Mouse (Mus musculus): ENCODE data around the gene Tex28. TPM values are rescaled to one million over a fixed set of nuclear protein-coding genes. Genes with fewer than 3 reads are reported as not detected.

The Tex28 gene
- polyA plus RNA-seq (2015; fragmentation: Nextera tagmentation; extraction: Ambion mirVana), result not detected in 2 replicates

DNA sequence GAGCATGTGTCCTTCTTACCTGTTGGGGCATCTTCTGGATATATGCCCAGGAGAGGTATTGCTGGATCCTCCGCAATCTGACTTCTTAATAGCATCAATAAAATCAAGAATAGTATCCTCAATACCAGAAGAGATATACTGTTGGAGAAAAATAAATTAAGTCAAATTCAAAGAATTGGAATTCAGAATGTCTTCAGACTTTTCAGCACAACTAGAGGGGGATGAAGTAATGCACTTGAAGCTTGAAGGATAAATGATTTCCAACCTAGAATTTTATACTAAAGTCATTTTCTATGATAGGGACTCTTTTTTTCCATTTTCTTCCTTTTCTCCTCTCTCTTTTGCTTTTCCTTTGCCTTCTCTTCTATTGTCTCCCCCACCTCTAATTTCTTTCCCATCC is at the start of gene Tex28:
Tex28 (minus strand) TSS at position 101 of the 400 bp plus-strand sequence.

DNA sequence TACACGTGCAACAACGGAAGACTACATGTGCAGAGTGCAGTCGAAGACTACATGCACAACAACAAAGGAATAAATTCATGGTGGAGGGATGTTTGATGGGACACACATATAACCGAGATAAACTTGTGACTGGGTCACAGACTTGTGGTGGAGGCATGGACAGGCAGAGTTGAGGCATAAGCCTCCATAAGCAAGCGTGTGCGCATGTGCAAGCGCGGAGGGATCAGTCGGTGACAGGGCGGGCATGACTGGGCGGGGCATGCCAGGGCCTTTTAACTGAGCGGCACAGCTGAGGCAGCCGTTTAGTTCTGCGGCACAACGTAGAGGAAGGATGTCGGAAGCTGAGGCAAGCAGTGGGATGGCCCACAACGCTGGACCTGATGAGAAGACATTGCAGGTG is 9.3 kb upstream of the Tex28 start, which contains the start of gene Tktl1:
Tktl1 (plus strand) TSS at position 301 of the 400 bp plus-strand sequence.

DNA sequence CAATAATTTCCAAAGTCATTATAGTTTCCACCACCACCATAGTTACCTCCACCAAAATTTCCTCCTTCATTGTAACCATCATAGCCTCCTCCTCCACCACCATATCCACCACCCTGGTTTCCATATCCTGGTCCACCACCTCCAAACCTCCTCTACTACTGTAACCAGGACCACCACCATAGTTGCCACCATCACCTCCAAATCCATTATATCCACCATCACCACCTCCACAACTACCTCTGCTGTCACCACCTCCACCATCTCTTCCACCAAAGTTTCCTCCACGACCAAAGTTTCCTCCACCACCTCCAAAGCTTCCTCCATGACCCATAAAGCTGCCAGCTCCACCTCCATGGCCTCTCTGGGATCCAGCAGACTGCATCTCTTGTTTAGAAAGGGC is 32.4 kb downstream of the Tex28 start, which contains the start of gene Mecp2:
Mecp2 (minus strand) TSS at position 101 of the 400 bp plus-strand sequence.

DNA sequence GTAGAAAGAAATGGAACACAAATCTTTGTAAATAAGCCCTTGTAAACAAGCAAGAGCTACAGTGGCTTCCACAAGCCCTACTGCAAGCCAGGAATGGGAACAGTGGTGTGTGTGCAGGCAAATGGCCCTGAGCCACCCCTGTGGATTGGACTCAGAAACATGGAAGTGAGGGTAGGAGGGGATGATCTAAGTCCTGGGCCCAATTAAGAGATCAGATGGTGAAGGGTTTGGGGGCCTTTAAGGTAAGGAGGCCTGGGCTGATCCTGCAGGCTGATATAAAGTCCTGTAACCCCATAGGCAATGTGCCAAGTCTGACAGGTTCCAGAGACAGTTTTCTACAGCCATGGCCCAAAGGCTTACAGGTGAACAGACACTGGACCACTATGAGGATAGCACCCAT is 40.5 kb downstream of the Tex28 start, which contains the start of gene Opn1mw:
Opn1mw (plus strand) TSS at position 301 of the 400 bp plus-strand sequence.

Other genes starting within 250 kb of the Tex28 start
- 12.1 and 16.0 TPM in 2 replicates for gene Arhgap4, start 246.0 kb downstream of the Tex28 start, polyA plus RNA-seq (2015; fragmentation: Nextera tagmentation; extraction: Ambion mirVana)
- gene Naa10, start 245.9 kb downstream of the Tex28 start, polyA plus RNA-seq (2015; fragmentation: Nextera tagmentation; extraction: Ambion mirVana), result 94.1 and 101 TPM in 2 replicates
- 24.2 and 31.6 TPM in 2 replicates for gene Renbp, start 237.0 kb downstream of the Tex28 start, polyA plus RNA-seq (2015; fragmentation: Nextera tagmentation; extraction: Ambion mirVana)
- gene Hcfc1, start 201.5 kb downstream of the Tex28 start, polyA plus RNA-seq (2015; fragmentation: Nextera tagmentation; extraction: Ambion mirVana), result 38.3 and 38.7 TPM in 2 replicates
- gene Irak1, start 143.9 kb downstream of the Tex28 start, polyA plus RNA-seq (2015; fragmentation: Nextera tagmentation; extraction: Ambion mirVana), result 36.2 and 38.0 TPM in 2 replicates
- not detected in 2 replicates for gene Opn1mw, start 40.4 kb downstream of the Tex28 start, polyA plus RNA-seq (2015; fragmentation: Nextera tagmentation; extraction: Ambion mirVana)
- 8.1 and 9.0 TPM in 2 replicates for gene Mecp2, start 32.5 kb downstream of the Tex28 start, polyA plus RNA-seq (2015; fragmentation: Nextera tagmentation; extraction: Ambion mirVana)
- gene Tktl1, start 9.4 kb upstream of the Tex28 start, polyA plus RNA-seq (2015; fragmentation: Nextera tagmentation; extraction: Ambion mirVana), result 0.05 TPM in 1 of 2 replicates, not detected in the other
- gene Flna, start 82.0 kb upstream of the Tex28 start, polyA plus RNA-seq (2015; fragmentation: Nextera tagmentation; extraction: Ambion mirVana), result 107 and 134 TPM in 2 replicates
- gene Emd, start 86.8 kb upstream of the Tex28 start, polyA plus RNA-seq (2015; fragmentation: Nextera tagmentation; extraction: Ambion mirVana), result 14.7 and 15.4 TPM in 2 replicates
- 740 and 747 TPM in 2 replicates for gene Rpl10, start 103.0 kb upstream of the Tex28 start, polyA plus RNA-seq (2015; fragmentation: Nextera tagmentation; extraction: Ambion mirVana)
- gene Taz, start 114.1 kb upstream of the Tex28 start, polyA plus RNA-seq (2015; fragmentation: Nextera tagmentation; extraction: Ambion mirVana), result 42.8 and 48.5 TPM in 2 replicates
- gene Dnase1l1, start 114.5 kb upstream of the Tex28 start, polyA plus RNA-seq (2015; fragmentation: Nextera tagmentation; extraction: Ambion mirVana), result 27.8 and 31.3 TPM in 2 replicates
- gene Atp6ap1, start 129.3 kb upstream of the Tex28 start, polyA plus RNA-seq (2015; fragmentation: Nextera tagmentation; extraction: Ambion mirVana), result 71.8 and 82.1 TPM in 2 replicates
- 59.5 and 73.3 TPM in 2 replicates for gene Gdi1, start 137.2 kb upstream of the Tex28 start, polyA plus RNA-seq (2015; fragmentation: Nextera tagmentation; extraction: Ambion mirVana)
- gene Fam50a, start 145.2 kb upstream of the Tex28 start, polyA plus RNA-seq (2015; fragmentation: Nextera tagmentation; extraction: Ambion mirVana), result 35.4 and 36.9 TPM in 2 replicates
- gene Plxna3, start 161.2 kb upstream of the Tex28 start, polyA plus RNA-seq (2015; fragmentation: Nextera tagmentation; extraction: Ambion mirVana), result 1.1 and 1.8 TPM in 2 replicates
- gene Lage3, start 185.8 kb upstream of the Tex28 start, polyA plus RNA-seq (2015; fragmentation: Nextera tagmentation; extraction: Ambion mirVana), result 74.6 and 77.4 TPM in 2 replicates
- 46.3 and 50.9 TPM in 2 replicates for gene Ubl4a, start 205.4 kb upstream of the Tex28 start, polyA plus RNA-seq (2015; fragmentation: Nextera tagmentation; extraction: Ambion mirVana)
- 9.6 and 11.5 TPM in 2 replicates for gene Slc10a3, start 205.5 kb upstream of the Tex28 start, polyA plus RNA-seq (2015; fragmentation: Nextera tagmentation; extraction: Ambion mirVana)
- 10.6 and 14.6 TPM in 2 replicates for gene Fam3a, start 225.4 kb upstream of the Tex28 start, polyA plus RNA-seq (2015; fragmentation: Nextera tagmentation; extraction: Ambion mirVana)
- gene Ikbkg, start 225.5 kb upstream of the Tex28 start, polyA plus RNA-seq (2015; fragmentation: Nextera tagmentation; extraction: Ambion mirVana), result 11.6 and 14.1 TPM in 2 replicates

Measured in spleen, postnatal 0 days (tissue).